Mouse (Mus musculus): ENCODE measurements around the gene Ier2. TPM values are rescaled to one million over a fixed set of nuclear protein-coding genes. Genes with fewer than 3 reads are reported as not detected.

The Ier2 gene
- polyA plus RNA-seq, 1 experiment from 2014 or later = 140 TPM

DNA sequence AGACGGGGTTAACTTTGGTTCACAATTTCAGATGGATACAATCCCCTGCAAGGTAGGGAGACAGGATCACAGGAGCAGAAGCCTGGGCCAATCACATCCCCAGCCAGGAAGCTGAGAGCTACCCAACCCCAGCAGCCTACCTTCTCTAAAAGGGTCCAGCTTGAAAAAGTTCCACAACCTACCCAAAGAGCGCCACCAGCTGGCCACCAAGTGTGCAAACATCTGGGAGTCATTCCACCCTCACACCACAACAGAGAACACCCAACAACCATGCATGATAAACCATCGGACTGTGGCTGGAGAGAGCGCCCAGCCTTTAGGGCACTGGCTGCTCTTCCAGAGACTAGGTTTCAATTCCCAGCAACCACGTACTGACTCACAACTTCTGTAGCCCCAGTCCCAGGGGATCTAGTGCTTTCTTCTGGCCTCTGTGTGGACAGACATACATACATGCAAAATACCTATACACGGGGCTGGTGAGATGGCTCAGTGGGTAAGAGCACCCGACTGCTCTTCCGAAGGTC lies 41.5 kb downstream of the Ier2 start:
- peaks cover 34% of the 10 kb centered on the region for H3K27me3 ChIP-seq (replicated peaks; ENCODE audit: low read depth, poor library complexity, severe bottlenecking)
- H3K36me3 ChIP-seq (replicated peaks) = no peaks in the 10 kb centered on the region
- no peak overlapping the region for H3K27ac ChIP-seq (replicated peaks)
- H3K4me3 ChIP-seq = no peak overlapping the region
- H3K9me3 ChIP-seq = no peaks in the 10 kb centered on the region
- no peak for DNase-seq (ENCODE audit: low spot score)
- H3K4me1 ChIP-seq = peaks cover 12% of the 10 kb centered on the region
- WGBS = 74% methylated on average over 8 of the region's 8 CpGs

- H3K36me3 ChIP-seq (replicated peaks) = no peaks in the 10 kb centered on the region
- no peaks in the 10 kb centered on the region for H3K9me3 ChIP-seq
- H3K27ac ChIP-seq (replicated peaks) = peak overlapping the region; percentile 70
- DNase-seq (ENCODE audit: low spot score) = no peak
- H3K4me1 ChIP-seq = peaks cover 28% of the 10 kb centered on the region
- H3K27me3 ChIP-seq (replicated peaks; ENCODE audit: low read depth, poor library complexity, severe bottlenecking) = peaks cover 65% of the 10 kb centered on the region
- no peak overlapping the region for H3K4me3 ChIP-seq
- 47% methylated on average over 22 of the region's 22 CpGs for WGBS
Measured at GRCm38 (mm10) chr8:84617005-84617404, 45.6 kb downstream of the Ier2 start.

DNA sequence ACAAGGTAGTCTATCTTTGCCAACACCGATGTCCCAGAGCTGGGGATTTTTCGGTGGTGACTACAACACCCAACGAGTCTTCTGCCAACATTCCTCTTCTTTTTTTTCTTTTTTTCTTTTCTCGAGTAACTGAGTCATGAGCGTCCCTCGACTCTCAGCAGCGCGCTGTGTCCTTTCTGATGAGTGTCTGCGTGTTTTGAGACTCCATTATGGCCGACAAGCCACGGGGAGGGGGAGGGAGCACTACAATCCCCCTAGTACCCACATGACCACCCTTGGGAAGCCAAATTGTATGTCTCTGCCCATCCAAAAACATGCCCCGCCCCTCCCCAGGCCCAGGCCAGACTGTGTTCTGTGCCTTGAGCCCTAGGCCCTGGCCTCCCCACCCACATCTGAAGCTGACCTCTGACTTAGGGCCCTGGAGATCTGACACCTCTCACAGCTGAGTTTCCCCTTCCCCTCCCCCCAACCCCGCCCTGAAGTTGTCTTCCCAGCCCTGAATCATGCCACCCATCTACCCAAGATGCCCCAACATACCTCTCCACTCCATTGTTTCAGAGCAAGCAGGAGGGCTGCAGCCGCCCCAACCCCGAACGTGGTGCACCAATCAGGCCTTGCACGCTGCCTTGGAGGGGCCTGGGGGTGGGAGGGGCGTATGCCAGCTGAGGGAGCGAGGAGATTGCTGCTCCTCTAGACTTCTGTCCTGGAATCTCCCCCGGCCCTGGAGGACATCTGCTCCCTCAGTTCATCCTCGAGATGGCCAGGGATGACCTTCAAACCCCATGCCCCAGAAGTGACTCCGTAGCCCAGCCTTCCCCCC lies 46.8 kb downstream of the Ier2 start:
- peak; percentile 54 for DNase-seq (ENCODE audit: low spot score)
- H3K9me3 ChIP-seq = no peaks in the 10 kb centered on the region
- H3K36me3 ChIP-seq (replicated peaks) = no peaks in the 10 kb centered on the region
- H3K27me3 ChIP-seq (replicated peaks; ENCODE audit: low read depth, poor library complexity, severe bottlenecking) = peaks cover 64% of the 10 kb centered on the region
- H3K4me3 ChIP-seq = peak overlapping the region; percentile 32
- 20% methylated on average over 22 of the region's 22 CpGs for WGBS
- H3K4me1 ChIP-seq = peaks cover 28% of the 10 kb centered on the region
- H3K27ac ChIP-seq (replicated peaks) = peak overlapping the region; percentile 67

DNA sequence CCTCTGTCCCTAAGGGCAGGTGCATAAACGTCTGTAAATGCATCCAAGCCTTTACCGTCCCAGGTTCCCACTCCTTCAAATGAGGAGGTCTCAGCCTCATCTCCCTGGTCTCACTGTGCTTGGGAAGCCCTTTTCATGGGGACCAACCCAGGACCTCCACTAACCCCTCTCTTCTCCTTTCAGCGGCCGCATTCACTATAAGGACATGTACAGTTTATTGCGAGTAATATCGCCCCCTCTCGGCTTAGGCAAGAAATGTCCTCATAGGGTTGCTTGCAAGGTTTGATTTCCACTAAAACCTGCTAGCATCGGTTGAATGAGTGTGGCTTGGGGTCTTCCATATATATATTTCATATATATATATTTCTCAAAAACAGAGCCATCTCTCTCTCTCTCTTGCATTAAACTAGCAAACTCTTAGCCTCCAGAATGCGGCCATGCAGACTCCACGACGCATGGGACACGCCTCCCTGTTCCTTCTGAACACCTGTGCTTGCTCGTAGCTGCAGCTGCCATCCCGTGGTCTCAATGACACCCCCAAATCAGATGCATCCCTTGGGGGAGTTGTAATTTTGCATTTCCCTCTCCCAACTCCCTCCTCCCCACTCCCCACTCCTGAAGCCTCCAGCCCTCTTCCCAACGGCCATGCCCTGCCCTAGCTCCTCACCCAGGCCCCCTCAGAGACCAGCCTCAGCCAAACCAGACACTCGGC lies 48.0 kb downstream of the Ier2 start:
- WGBS = 35% methylated on average over 16 of the region's 16 CpGs
- DNase-seq (ENCODE audit: low spot score) = no peak
- no peaks in the 10 kb centered on the region for H3K9me3 ChIP-seq
- no peaks in the 10 kb centered on the region for H3K36me3 ChIP-seq (replicated peaks)
- peaks cover 28% of the 10 kb centered on the region for H3K4me1 ChIP-seq
- H3K27ac ChIP-seq (replicated peaks) = no peak overlapping the region
- H3K27me3 ChIP-seq (replicated peaks; ENCODE audit: low read depth, poor library complexity, severe bottlenecking) = peaks cover 63% of the 10 kb centered on the region
- peak overlapping the region; percentile 13; the same call in 1 of the 2 replicates for H3K4me3 ChIP-seq

Other genes starting within 250 kb of the Ier2 start
- gene Trmt1, start 23.5 kb upstream of the Ier2 start, polyA plus RNA-seq (2016; fragmentation: Nextera tagmentation; extraction: Ambion mirVana) = 69.1 and 71.2 TPM in 2 replicates
- 30.4 and 30.8 TPM in 2 replicates for gene Nacc1, start 25.0 kb upstream of the Ier2 start, polyA plus RNA-seq (2016; fragmentation: Nextera tagmentation; extraction: Ambion mirVana)
- 4.3 and 5.5 TPM in 2 replicates for gene Lyl1, start 38.6 kb upstream of the Ier2 start, polyA plus RNA-seq (2016; fragmentation: Nextera tagmentation; extraction: Ambion mirVana)
- 1.6 and 3.6 TPM in 2 replicates for gene G430095P16Rik, start 60.2 kb upstream of the Ier2 start, polyA plus RNA-seq (2016; fragmentation: Nextera tagmentation; extraction: Ambion mirVana)
- gene Nfix, start 137.5 kb upstream of the Ier2 start, polyA plus RNA-seq (2016; fragmentation: Nextera tagmentation; extraction: Ambion mirVana) = 0.29 and 0.77 TPM in 2 replicates
- 2.8 and 3.0 TPM in 2 replicates for gene Dand5, start 160.0 kb upstream of the Ier2 start, polyA plus RNA-seq (2016; fragmentation: Nextera tagmentation; extraction: Ambion mirVana)
- gene Gadd45gip1, start 168.7 kb upstream of the Ier2 start, polyA plus RNA-seq (2016; fragmentation: Nextera tagmentation; extraction: Ambion mirVana) = 45.2 and 47.3 TPM in 2 replicates
- gene Rad23a, start 177.8 kb upstream of the Ier2 start, polyA plus RNA-seq (2016; fragmentation: Nextera tagmentation; extraction: Ambion mirVana) = 112 and 122 TPM in 2 replicates
- 758 and 801 TPM in 2 replicates for gene Calr, start 184.1 kb upstream of the Ier2 start, polyA plus RNA-seq (2016; fragmentation: Nextera tagmentation; extraction: Ambion mirVana)
- gene Farsa, start 194.1 kb upstream of the Ier2 start, polyA plus RNA-seq (2016; fragmentation: Nextera tagmentation; extraction: Ambion mirVana) = 133 and 138 TPM in 2 replicates
- 77.8 and 83.7 TPM in 2 replicates for gene Syce2, start 209.3 kb upstream of the Ier2 start, polyA plus RNA-seq (2016; fragmentation: Nextera tagmentation; extraction: Ambion mirVana)
- gene Gcdh, start 231.1 kb upstream of the Ier2 start, polyA plus RNA-seq (2016; fragmentation: Nextera tagmentation; extraction: Ambion mirVana) = 49.6 and 51.8 TPM in 2 replicates
- 14.5 and 15.6 TPM in 2 replicates for gene Klf1, start 239.1 kb upstream of the Ier2 start, polyA plus RNA-seq (2016; fragmentation: Nextera tagmentation; extraction: Ambion mirVana)
- 6.1 and 10.1 TPM in 2 replicates for gene Dnase2a, start 245.7 kb upstream of the Ier2 start, polyA plus RNA-seq (2016; fragmentation: Nextera tagmentation; extraction: Ambion mirVana)

Measured in embryonic facial prominence, embryonic 10.5 days (tissue).